Mouse (Mus musculus) c-Kit-positive CD71-positive TER-119-negative erythroid progenitor cells, embryonic 14.5 days (primary cell): Measurements from ENCODE around the gene Smoc1.

Source experiments
- DNase-seq: peaks from one replicate; pipeline ENCODE4 v3.0.0-alpha.2; 2013; ENCODE audit warnings: low read depth

Smoc1 gene

DNA sequence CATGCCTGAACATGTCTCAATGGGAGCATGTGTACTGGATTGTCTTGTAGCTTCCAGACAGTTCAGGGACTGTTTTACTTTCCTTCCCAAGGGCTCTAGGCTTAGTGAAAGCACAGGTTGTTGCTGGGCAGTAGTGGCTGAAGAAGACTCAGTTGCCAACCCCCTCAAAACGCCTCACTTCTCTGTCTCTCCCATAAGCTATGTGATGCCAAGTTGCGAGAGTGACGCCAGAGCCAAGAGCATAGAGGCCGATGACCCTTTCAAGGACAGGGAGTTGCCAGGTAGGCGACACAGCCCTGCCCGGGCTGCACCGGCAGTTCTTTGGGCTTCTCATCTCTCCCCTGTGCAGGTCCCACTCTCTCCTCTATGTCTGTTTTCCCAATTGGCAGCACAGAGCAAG lies 141.4 kb downstream of the Smoc1 start:
- DNase-seq: no peak

GRCm38 (mm10) chr12:81168494-81168893 lies 141.9 kb downstream of the Smoc1 start:
- no peak for DNase-seq

DNA sequence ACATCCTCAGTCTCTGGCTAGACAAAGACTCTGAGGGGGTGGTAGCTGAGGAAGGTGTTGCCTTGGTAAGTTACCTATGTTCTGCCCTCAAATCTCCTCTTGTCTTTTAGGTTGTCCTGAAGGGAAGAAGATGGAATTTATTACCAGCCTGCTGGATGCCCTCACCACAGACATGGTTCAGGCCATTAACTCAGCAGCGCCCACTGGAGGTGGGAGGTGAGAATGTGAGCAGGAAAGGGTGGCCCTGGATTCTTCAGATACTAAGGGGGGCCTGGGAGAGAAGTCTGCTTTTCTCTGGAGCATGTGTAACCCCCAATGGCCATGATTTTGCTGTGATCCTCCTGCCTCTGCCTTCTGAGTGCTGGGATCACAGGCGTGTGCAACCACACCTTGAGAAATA lies 143.5 kb downstream of the Smoc1 start:
- DNase-seq: no peak

- no peak for DNase-seq
Observed at GRCm38 (mm10) chr12:81173011-81173410, 146.4 kb downstream of the Smoc1 start.

GRCm38 (mm10) chr12:81173893-81174292 lies 147.3 kb downstream of the Smoc1 start:
- DNase-seq: no peak

GRCm38 (mm10) chr12:81175252-81175651 lies 148.6 kb downstream of the Smoc1 start:
- no peak for DNase-seq

DNA sequence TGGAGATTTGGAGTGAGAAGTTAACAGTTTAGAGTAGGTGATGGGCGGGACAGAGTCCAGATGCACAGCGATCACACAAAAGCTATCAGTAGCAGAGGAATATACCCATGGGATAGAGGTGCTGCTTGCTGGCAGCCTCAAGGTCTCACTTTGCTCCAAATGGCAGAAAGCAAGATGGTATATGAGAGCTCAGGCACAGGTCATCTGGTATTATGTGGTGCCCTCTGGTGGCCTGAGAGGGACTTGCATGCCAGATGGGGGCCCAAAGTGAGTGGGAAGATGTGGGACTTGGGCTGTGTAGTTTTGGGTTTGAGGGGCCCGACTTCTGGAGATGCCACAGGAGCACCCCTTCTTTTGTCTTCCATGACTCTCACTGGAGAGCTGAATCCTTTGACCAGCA lies 155.5 kb downstream of the Smoc1 start:
- no peak for DNase-seq

- no peak for DNase-seq
Observed at GRCm38 (mm10) chr12:81184967-81185366, 158.4 kb downstream of the Smoc1 start.

DNA sequence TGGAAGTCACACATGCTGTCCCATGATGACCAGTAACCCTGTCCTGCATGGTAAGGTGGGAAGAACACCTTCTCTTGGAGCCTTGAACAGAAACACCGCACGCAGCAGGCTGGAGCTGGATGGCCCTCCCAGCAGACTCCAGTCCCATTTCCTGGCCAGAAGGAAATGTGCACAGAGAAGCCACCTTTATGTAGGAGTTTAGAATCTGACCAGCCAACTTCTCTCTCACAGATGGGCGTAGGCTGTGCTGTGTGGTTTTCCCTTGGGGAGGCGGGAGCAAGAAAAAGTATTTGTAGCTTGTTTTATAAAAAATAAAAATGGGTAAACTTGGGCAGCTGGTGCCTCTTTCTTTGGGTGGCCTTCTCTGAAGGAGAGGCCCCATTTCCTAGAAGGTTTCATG lies 159.5 kb downstream of the Smoc1 start:
- DNase-seq: no peak

DNA sequence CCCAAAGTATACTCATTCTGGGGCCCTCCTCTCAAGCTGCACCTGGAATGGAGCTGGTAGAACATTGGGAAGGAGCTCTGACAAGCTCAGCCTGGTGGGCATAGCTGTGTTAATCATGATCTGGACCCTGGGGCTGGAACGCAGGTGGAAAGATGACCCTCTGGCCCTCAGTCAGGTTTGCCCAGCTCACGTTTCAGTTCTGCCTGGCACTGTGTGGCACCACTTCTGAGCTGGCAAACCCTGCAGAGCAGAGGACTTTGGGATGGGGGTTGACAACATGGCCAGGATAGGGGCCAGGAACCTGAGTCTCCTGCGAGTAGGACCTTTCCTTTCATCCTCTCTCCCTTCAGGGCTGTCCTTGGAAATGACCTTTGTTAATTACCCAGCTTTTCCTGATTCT lies 160.1 kb downstream of the Smoc1 start:
- DNase-seq: no peak

- no peak for DNase-seq
Observed at GRCm38 (mm10) chr12:81188423-81188822, 161.8 kb downstream of the Smoc1 start.

GRCm38 (mm10) chr12:81188996-81189395 lies 162.4 kb downstream of the Smoc1 start:
- DNase-seq: no peak

DNA sequence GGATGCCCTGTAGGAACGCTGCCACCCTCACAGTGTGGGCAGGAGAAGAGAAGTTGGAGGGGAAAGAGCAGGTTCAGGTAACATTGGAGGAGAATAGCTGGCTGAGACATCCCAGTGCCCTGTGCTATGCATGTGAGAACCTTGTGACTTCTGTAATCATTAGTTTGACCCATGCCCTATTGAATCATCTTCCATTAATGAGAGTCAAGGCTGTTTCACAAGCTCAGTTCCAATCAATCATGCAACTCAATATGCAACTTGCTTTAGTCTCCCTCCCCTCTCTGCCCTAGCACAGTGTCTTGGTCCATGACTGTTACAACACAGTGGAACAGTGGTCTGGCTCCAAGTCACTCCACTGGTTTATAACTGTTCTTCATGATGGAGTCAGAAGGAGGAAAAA lies 163.0 kb downstream of the Smoc1 start:
- no peak for DNase-seq

GRCm38 (mm10) chr12:81193968-81194367 lies 167.4 kb downstream of the Smoc1 start:
- DNase-seq: no peak

DNA sequence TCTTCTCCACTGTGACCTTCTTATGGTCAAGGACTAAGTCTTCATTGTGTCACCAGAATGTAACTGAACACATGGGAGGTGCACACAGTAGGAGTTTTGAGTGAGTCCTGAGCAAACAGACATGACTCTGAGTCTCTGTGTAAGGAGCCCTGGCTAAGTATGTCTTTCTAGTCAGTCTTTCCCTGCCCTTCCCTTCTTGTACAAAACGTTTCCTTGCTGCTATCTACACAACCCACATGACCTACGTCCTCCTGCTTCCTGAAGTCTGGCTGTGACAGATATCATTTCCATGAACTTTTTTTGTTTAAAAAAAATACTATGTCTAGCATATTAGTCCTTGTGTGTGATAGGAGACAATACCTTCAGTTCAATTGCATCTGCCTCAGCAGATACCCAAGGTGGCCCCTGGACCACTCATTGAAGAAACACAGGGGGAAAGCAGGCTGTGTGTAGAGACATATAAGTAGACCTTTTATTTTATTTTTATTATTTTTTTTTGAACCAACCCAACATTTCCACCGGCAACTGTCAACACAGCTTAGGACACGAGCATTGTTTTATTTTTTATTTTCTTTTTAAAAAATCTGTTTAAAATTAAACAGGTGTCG lies 171.0 kb downstream of the Smoc1 start:
- DNase-seq: no peak

DNA sequence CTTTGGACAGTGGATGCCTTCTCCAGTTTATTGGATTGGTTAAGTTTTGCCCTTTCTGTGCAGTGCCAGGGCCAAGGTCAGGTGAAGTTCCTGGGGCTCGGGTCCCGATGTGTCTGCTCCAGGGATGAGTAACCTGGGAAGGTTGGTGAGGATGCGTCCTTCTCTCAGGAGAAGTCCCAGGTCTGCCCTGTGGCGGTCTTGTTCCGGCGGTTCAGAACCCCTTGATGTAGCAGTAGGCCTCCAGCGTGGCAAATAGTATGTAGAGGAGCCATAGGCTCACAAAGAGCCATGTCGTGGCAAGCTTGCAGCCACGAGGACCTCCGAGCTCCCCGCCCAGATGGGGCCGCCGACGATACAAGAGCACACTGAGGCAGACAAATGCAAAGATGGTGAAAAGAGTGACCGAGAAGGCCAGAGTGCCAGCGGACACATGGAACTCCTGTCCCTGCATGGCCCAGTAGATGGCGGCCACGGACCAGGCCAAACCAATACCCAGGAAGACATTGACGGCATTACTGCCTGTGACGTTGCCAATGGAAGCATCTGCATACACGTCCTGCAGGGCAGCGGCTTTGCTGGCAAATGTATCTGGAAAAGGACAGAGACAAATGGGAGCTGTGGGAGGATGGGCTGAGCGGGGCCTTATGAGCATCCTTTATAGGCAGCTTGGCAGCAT lies 172.8 kb downstream of the Smoc1 start:
- no peak for DNase-seq

DNA sequence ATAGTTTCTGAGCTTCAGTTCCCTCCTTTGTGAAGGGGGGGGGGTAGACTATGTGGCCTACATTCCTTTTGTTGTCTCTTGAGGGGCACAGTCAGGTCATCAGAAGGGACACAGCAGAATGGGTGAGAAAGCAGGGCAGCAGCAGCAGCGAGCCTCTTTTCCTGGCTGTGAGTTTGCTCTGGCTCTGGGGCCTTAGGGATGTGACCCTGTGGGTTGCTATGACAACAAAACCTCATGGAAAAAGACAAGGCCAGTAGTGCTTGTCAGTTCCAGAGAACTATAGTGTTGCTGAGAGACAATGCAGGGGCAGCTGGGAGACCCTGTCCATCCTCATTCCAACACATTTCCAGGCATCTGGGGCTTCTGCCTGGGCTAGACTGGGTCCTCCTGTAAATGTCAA lies 176.6 kb downstream of the Smoc1 start:
- no peak for DNase-seq

- peak; percentile 42 for DNase-seq
Observed at GRCm38 (mm10) chr12:81205619-81206560, 179.3 kb downstream of the Smoc1 start.

DNA sequence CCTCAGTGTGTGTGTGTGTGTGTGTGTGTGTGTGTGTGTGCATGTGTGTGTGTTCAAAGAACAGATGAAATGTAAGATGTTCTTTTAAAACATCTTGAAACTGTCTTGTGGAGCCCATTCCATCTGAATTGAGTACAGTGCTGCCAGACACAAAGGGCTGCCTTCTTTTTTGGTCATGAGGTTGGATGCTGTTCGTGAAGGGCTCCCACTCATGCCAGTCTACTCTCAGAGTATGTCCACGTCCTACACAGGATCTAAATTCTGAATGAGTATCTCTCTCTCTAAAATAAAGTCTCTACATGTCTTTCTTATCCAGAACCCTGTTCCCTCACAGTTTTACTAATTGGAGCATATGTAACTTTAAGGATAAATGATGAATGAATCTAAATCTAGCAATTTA lies 182.0 kb downstream of the Smoc1 start:
- DNase-seq: no peak

- DNase-seq: no peak
Observed at GRCm38 (mm10) chr12:81219339-81219738, 192.7 kb downstream of the Smoc1 start.

DNA sequence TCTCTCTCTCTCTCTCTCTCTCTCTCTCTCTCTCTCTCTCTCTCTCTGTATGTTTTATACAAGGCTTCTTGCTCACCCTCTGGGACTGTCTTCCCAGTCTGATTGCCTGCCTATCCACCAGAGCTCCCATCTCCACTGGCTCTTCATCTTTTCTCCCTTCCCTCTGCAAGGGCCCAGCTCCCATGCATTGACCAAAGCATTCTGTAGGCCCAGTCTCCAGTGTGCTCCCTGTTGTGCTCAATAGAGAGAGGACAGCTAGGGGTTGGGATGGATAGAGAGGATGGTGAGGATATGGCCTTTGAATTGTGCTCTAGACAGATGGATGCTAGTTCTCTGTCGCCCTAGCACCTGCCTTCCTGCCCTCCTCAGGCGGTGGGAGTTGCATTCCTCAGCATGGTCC lies 196.7 kb downstream of the Smoc1 start:
- no peak for DNase-seq

- DNase-seq: no peak
Observed at GRCm38 (mm10) chr12:81224843-81225242, 198.2 kb downstream of the Smoc1 start.

- DNase-seq: no peak
Observed at GRCm38 (mm10) chr12:81225966-81226577, 199.5 kb downstream of the Smoc1 start.
